Mouse (Mus musculus) stomach, postnatal 0 days (tissue): ENCODE data around the gene Rac3.

Experiments
- CTCF ChIP-seq: IDR thresholded peaks from 2 replicates; pipeline ENCODE4 v1.5.1; 2016; ENCODE audit warnings: antibody characterized with exemption, low read depth, mild to moderate bottlenecking, moderate library complexity
- EP300 ChIP-seq: optimal IDR thresholded peaks from 2 replicates; pipeline ENCODE3; 2016; ENCODE audit warnings: antibody characterized with exemption

- TF ChIP-seq CTCF (peak; percentile 97), EP300 (no peak)
Measured at GRCm38 (mm10) chr11:120720450-120720849, 820 bp upstream of the Rac3 start.
